Mouse (Mus musculus) midbrain, embryonic 13.5 days (tissue): ENCODE measurements around the gene Adipor2. TPM values are rescaled to one million over a fixed set of nuclear protein-coding genes. Genes with fewer than 3 reads are reported as not detected.
"Not testable (repeated sequence)": the region's sequence is repeated elsewhere in the genome, so short reads cannot be mapped to it uniquely, and the experiment has no call there.

ENCODE experiments used
- ATAC-seq: fragments of 200-750 bp; cut with Nextera tagmentation; 2 replicates; pipeline ENCODE4 v1.8.0; 2017; ENCODE audit warnings: mild to moderate bottlenecking, moderate TSS enrichment, moderate library complexity
- H3K27ac ChIP-seq: fragments of 300-500 bp; sonication (generic); 2 replicates; pipeline ENCODE4 v1.5.1; 2015; ENCODE audit warnings: inconsistent platforms, mild to moderate bottlenecking, moderate library complexity
- H3K27me3 ChIP-seq: fragments of 300-500 bp; sonication (generic); 2 replicates; pipeline ENCODE4 v1.6.1; 2015; ENCODE audit warnings: mild to moderate bottlenecking, inconsistent platforms
- H3K36me3 ChIP-seq: fragments of 300-500 bp; sonication (generic); 2 replicates; pipeline ENCODE4 v1.6.1; 2015; ENCODE audit warnings: mild to moderate bottlenecking, inconsistent platforms
- H3K4me1 ChIP-seq: fragments of 300-500 bp; sonication (generic); replicated peaks from 2 replicates; pipeline ENCODE4 v1.6.1; 2015; ENCODE audit warnings: inconsistent platforms
- H3K4me2 ChIP-seq: fragments of 300-500 bp; sonication (generic); replicated peaks from 2 replicates; pipeline ENCODE4 v1.6.1; 2015; ENCODE audit warnings: moderate library complexity, mild to moderate bottlenecking, inconsistent platforms
- H3K4me3 ChIP-seq: fragments of 300-500 bp; sonication (generic); replicated peaks from 2 replicates; pipeline ENCODE4 v1.5.1; 2015; ENCODE audit warnings: mild to moderate bottlenecking, inconsistent platforms
- H3K9ac ChIP-seq: fragments of 300-500 bp; sonication (generic); replicated peaks from 2 replicates; pipeline ENCODE4 v1.6.1; 2015; ENCODE audit warnings: mild to moderate bottlenecking, inconsistent platforms
- H3K9me3 ChIP-seq: fragments of 300-500 bp; sonication (generic); 2 replicates; pipeline ENCODE4 v1.6.1; 2016; ENCODE audit warnings: mild to moderate bottlenecking, inconsistent platforms
- WGBS: fragments of 180-500 bp; shearing (Covaris S2); methylation state at CpG from one replicate; pipeline ENCODE4 v1.1.7; 2015; 5-methylcytosine and 5-hydroxymethylcytosine counted together
- polyA plus RNA-seq: library from polyadenylated mRNA; unstranded; fragments of >200 nt; fragmentation: Nextera tagmentation; extraction: Ambion mirVana; gene quantifications from 2 replicates; pipeline ENCODE4 v1.2.1, GENCODE M21; 2015

Gene Adipor2
- polyA plus RNA-seq, 1 experiment from 2014 or later = 38.1 TPM

GRCm38 (mm10) chr6:119443742-119444645, 26.5 kb upstream of the Adipor2 start:
- H3K4me1 ChIP-seq = peaks cover 14% of the 10 kb centered on the region
- ATAC-seq = peak; percentile 76
- peak overlapping the region; percentile 7; the same call in 1 of the 2 replicates for H3K4me2 ChIP-seq
- no peaks in the 10 kb centered on the region for H3K27me3 ChIP-seq
- H3K9me3 ChIP-seq = no peaks in the 10 kb centered on the region
- no peak overlapping the region for H3K27ac ChIP-seq
- 47% methylated on average over 12 of the region's 12 CpGs for WGBS
- H3K36me3 ChIP-seq = no peaks in the 10 kb centered on the region
- H3K4me3 ChIP-seq = no peak overlapping the region
- H3K9ac ChIP-seq = no peak overlapping the region

DNA sequence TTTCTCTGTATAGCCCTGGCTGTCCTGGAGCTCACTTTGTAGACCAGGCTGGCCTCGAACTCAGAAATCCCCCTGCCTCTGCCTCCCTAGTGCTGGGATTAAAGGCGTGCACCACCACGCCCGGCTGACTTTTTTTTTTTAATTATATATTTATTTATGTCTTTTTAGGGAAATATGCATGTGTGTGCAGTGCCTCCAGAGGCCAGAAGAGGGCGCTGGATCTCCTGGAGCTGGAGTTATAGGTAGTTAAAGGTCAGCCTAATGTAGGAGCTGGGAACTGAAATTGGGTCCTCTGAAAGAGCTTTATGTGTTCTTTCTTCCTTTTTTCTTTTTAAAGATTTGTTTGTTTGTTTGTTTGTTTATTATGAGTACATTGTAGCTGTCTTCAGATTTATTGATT, 25.2 kb upstream of the Adipor2 start:
- not testable (repeated sequence) for H3K9ac ChIP-seq, H3K4me3 ChIP-seq, H3K27me3 ChIP-seq, H3K27ac ChIP-seq, H3K9me3 ChIP-seq, H3K4me2 ChIP-seq, ATAC-seq, H3K36me3 ChIP-seq
- H3K4me1 ChIP-seq = peaks cover 12% of the 10 kb centered on the region; the same call in 1 of the 2 replicates
- 82% methylated on average over 5 of the region's 5 CpGs for WGBS

DNA sequence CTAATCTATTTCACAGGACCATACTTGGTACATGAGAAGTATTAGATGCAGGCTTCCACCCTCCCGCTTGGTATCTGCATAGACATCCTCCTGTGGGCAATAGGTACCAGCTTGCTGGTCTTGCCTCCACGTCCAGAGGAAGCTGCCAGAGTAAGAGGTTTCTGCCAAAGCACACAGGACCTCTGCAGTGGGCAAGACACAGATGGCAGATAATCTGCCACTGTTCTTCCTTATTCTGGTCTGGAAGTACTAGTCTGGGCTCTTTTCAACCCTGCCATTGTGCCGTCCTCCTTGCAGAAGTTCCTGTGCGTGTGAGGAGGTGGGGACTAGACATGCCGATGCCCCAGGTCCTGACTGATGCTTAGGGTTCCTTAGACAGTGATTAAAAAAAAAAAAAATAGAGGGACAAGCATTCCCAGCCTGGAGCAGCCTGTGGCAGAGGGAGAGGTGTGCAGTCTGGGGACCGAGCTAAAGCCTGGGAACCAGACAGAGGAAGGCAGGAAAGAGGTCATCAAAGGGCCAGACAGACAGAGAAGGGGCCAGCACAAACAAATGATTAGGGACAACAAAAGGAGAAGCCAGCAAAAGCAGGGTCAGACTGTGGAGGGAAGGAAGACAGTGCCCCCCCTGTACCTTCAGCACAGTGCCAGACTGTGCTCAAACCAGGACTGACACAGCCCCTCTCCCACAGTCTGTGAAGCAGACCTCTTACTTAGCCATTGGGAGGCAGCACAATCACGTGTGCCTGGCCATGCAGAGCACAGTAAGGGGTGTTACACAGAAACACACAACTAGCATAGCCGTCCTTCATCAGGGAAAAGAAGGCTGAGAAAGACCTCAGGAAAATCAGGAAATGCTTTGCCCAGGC, 20.6 kb upstream of the Adipor2 start:
- no peak overlapping the region for H3K27ac ChIP-seq
- no peaks in the 10 kb centered on the region for H3K27me3 ChIP-seq
- WGBS = 53% methylated on average over 8 of the region's 8 CpGs
- peak; percentile 74 for ATAC-seq
- H3K9me3 ChIP-seq = no peaks in the 10 kb centered on the region
- no peak overlapping the region for H3K9ac ChIP-seq
- no peaks in the 10 kb centered on the region for H3K36me3 ChIP-seq
- peaks cover 7% of the 10 kb centered on the region; the same call in 1 of the 2 replicates for H3K4me1 ChIP-seq
- no peak overlapping the region for H3K4me3 ChIP-seq
- H3K4me2 ChIP-seq = no peak overlapping the region

GRCm38 (mm10) chr6:119434394-119434793, 16.9 kb upstream of the Adipor2 start:
- 86% methylated on average over 4 of the region's 4 CpGs for WGBS
- no peak for ATAC-seq

DNA sequence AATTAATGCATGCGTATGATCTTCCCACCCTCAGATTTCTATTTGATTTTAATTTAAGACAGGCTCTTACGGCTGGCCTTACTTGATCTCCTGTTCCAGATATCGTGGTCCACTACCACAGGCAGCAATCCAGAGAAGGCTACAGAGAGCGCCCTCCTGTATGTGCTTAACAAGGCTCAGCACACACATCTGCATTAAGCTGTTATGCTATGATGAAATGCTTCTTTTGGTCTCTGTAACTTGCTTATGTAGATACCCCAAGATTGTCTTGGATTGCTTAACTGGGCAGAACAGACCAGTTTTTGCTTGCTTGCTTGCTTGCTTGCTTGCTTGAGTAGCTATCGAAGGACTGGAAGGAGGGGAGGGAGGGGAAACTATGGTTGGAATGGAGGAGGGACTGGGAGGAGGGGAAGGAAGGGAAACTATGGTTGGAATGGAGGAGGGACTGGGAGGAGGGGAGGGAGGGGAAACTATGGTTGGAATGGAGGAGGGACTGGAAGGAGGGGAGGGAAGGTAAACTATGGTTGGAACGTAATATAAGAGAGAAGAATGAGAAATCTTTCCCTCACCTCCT, 14.3 kb upstream of the Adipor2 start:
- H3K27me3 ChIP-seq = no peaks in the 10 kb centered on the region
- H3K4me1 ChIP-seq = no peaks in the 10 kb centered on the region
- no peaks in the 10 kb centered on the region for H3K36me3 ChIP-seq
- H3K4me3 ChIP-seq = no peak overlapping the region
- no peak for ATAC-seq
- H3K27ac ChIP-seq = no peak overlapping the region
- no peak overlapping the region for H3K4me2 ChIP-seq
- no peak overlapping the region for H3K9ac ChIP-seq
- no peaks in the 10 kb centered on the region for H3K9me3 ChIP-seq
- WGBS = 83% methylated on average over 6 of the region's 6 CpGs

More at GRCm38 (mm10) chr6:119434394-119434793, 16.9 kb upstream of the Adipor2 start:
- Histone ChIP-seq H3K27ac (no peak overlapping the region), H3K36me3 (no peaks in the 10 kb centered on the region), H3K4me3 (no peak overlapping the region), H3K27me3 (no peaks in the 10 kb centered on the region), H3K4me2 (no peak overlapping the region), H3K4me1 (peaks cover 7% of the 10 kb centered on the region; the same call in 1 of the 2 replicates), H3K9ac (no peak overlapping the region), H3K9me3 (no peaks in the 10 kb centered on the region)

DNA sequence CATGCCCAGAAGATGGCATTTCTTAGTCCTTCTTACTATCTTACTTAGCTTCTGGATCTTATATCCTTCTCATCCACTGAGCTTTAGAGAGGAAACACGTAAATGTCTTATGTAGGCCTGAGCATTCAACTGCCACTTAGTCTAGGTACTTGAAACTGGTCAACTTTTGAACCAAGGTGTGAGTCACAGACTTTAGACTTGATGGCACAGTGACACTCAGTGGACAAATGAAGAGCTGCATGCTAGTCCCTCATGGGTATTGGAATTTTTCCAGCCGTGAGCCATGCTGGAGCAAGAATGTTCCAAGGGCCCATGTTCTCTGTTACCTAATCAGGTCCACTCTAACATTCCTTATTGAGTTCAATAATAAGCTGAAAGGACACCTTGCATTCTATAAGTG, 13.0 kb upstream of the Adipor2 start:
- H3K36me3 ChIP-seq = no peaks in the 10 kb centered on the region
- WGBS = 56% methylated on average over 2 of the region's 2 CpGs
- H3K4me1 ChIP-seq = no peaks in the 10 kb centered on the region
- H3K4me2 ChIP-seq = no peak overlapping the region
- no peak overlapping the region for H3K4me3 ChIP-seq
- no peaks in the 10 kb centered on the region for H3K27me3 ChIP-seq
- ATAC-seq = peak; percentile 24; the same call in 1 of the 2 replicates
- no peak overlapping the region for H3K9ac ChIP-seq
- H3K27ac ChIP-seq = no peak overlapping the region
- H3K9me3 ChIP-seq = no peaks in the 10 kb centered on the region

- H3K36me3 ChIP-seq = no peaks in the 10 kb centered on the region
- H3K27me3 ChIP-seq = no peaks in the 10 kb centered on the region
- no peak overlapping the region for H3K9ac ChIP-seq
- H3K4me2 ChIP-seq = no peak overlapping the region
- H3K9me3 ChIP-seq = no peaks in the 10 kb centered on the region
- 97% methylated on average over 13 of the region's 13 CpGs for WGBS
- no peaks in the 10 kb centered on the region for H3K4me1 ChIP-seq
- no peak overlapping the region for H3K4me3 ChIP-seq
- ATAC-seq = no peak
- H3K27ac ChIP-seq = no peak overlapping the region
Measured at GRCm38 (mm10) chr6:119429311-119429710, 11.8 kb upstream of the Adipor2 start.

DNA sequence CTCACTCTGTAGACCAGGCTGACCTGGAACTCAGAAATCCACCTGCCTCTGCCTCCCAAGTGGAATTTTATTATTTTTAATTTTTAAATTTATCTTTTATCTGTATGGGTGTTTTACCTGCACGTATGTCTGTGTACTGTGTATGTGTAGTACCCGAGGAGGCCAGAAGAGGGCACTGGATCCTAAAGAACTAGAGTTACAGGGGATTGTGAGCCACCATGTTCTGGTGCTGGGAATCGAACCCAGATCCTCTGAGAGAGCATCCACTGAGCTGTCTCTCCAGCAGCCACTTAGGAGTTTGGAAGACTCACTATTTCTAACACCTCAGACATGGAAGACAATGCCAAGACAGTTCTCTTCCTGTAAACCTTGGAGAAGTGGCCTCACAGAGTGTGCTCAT, 11.1 kb upstream of the Adipor2 start:
- Histone ChIP-seq H3K27ac (no peak overlapping the region), H3K36me3 (no peaks in the 10 kb centered on the region), H3K4me2 (no peak overlapping the region), H3K9me3 (no peaks in the 10 kb centered on the region), H3K4me3 (no peak overlapping the region), H3K9ac (no peak overlapping the region), H3K4me1 (no peaks in the 10 kb centered on the region), H3K27me3 (no peaks in the 10 kb centered on the region)
- no peak for ATAC-seq
- WGBS = 82% methylated on average over 3 of the region's 3 CpGs

DNA sequence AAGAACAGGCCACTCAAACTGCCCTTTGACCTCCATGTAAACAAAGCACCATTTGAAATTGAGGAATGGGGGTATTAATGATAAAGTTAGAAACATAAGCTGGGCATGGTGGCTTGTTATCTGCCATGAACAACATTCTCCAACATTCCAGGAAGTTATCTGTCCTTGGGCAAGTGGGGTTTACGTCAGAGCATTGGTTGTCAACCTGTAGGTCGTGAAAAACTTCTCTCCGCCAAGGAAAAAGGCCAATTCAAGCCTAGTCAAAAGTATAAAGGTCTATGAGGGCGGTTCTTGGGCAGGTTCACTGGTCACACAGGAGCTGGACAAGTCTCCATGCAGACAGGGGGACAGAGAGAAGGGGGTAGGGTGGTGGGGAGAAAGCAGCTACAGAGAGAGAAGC, 3.5 kb upstream of the Adipor2 start:
- no peaks in the 10 kb centered on the region for H3K36me3 ChIP-seq
- peaks cover 13% of the 10 kb centered on the region for H3K4me1 ChIP-seq
- H3K9me3 ChIP-seq = no peaks in the 10 kb centered on the region
- no peak overlapping the region for H3K4me3 ChIP-seq
- ATAC-seq = no peak
- H3K9ac ChIP-seq = no peak overlapping the region
- 97% methylated on average over 4 of the region's 4 CpGs for WGBS
- H3K4me2 ChIP-seq = no peak overlapping the region
- H3K27me3 ChIP-seq = peaks cover 5% of the 10 kb centered on the region; the same call in 1 of the 2 replicates
- H3K27ac ChIP-seq = no peak overlapping the region

- no peak for ATAC-seq
- H3K36me3 ChIP-seq = no peaks in the 10 kb centered on the region
- no peak overlapping the region for H3K4me2 ChIP-seq
- no peak overlapping the region for H3K27ac ChIP-seq
- no peak overlapping the region for H3K9ac ChIP-seq
- 94% methylated on average over 5 of the region's 5 CpGs for WGBS
- H3K4me1 ChIP-seq = peaks cover 13% of the 10 kb centered on the region
- no peak overlapping the region for H3K4me3 ChIP-seq
- peaks cover 9% of the 10 kb centered on the region for H3K27me3 ChIP-seq
- H3K9me3 ChIP-seq = no peaks in the 10 kb centered on the region
Measured at GRCm38 (mm10) chr6:119420357-119420756, 2.9 kb upstream of the Adipor2 start.

- 27% methylated on average over 7 of the region's 7 CpGs for WGBS
- Histone ChIP-seq H3K4me3 (no peak overlapping the region), H3K4me1 (peaks cover 13% of the 10 kb centered on the region), H3K9ac (no peak overlapping the region), H3K36me3 (no peaks in the 10 kb centered on the region), H3K27me3 (peaks cover 18% of the 10 kb centered on the region), H3K4me2 (no peak overlapping the region), H3K27ac (no peak overlapping the region), H3K9me3 (no peaks in the 10 kb centered on the region)
- ATAC-seq = no peak
Measured at GRCm38 (mm10) chr6:119419412-119419811, 1.9 kb upstream of the Adipor2 start.
